Mouse (Mus musculus): ENCODE results near the gene Cd82. TPM values are rescaled to one million over a fixed set of nuclear protein-coding genes. Genes with fewer than 3 reads are reported as not detected.

Gene Cd82
- 13.7 TPM for polyA plus RNA-seq (2014; fragmentation: Illumina TruSeq; extraction: RNeasy Lipid Tissue Mini Kit (QIAGEN cat#74804); ENCODE audit: low replicate concordance)

GRCm38 (mm10) chr2:93462760-93463159 lies at the start of gene Cd82:
Cd82 (minus strand) TSS chr2:93463140.

Other genes starting within 250 kb of the Cd82 start
- 1.3 TPM for gene Tspan18, start 128.6 kb downstream of the Cd82 start, polyA plus RNA-seq (2014; fragmentation: Illumina TruSeq; extraction: RNeasy Lipid Tissue Mini Kit (QIAGEN cat#74804); ENCODE audit: low replicate concordance)
- not detected for gene Gm10803, start 97.4 kb upstream of the Cd82 start, polyA plus RNA-seq (2014; fragmentation: Illumina TruSeq; extraction: RNeasy Lipid Tissue Mini Kit (QIAGEN cat#74804); ENCODE audit: low replicate concordance)
- gene Alx4, start 179.2 kb upstream of the Cd82 start, polyA plus RNA-seq (2014; fragmentation: Illumina TruSeq; extraction: RNeasy Lipid Tissue Mini Kit (QIAGEN cat#74804); ENCODE audit: low replicate concordance) = not detected